Mouse (Mus musculus): ENCODE results near the gene Commd2. TPM values are rescaled to one million over a fixed set of nuclear protein-coding genes. Genes with fewer than 3 reads are reported as not detected.

Commd2 gene
- 19.6 to 24.5 TPM (median 22.3 TPM) in 4 replicates for total RNA-seq (2023)

GRCm38 (mm10) chr3:57651231-57651864 lies at the start of gene Commd2:
Gene Commd2 (minus strand): TSS chr3:57651715.

GRCm38 (mm10) chr3:57692719-57693118 lies 41.2 kb upstream of the Commd2 start, which contains the start of gene Ankub1:
Gene Ankub1 (minus strand): TSS chr3:57692799.

Other genes starting within 250 kb of the Commd2 start
- not detected in 4 replicates for gene Tm4sf4, start 226.4 kb downstream of the Commd2 start, total RNA-seq (2023)
- not detected in 4 replicates for gene Wwtr1, start 75.8 kb downstream of the Commd2 start, total RNA-seq (2023)
- gene Ankub1, start 41.1 kb upstream of the Commd2 start, total RNA-seq (2023): 0.28 to 0.40 TPM in 2 of 4 replicates, not detected in the others
- 67.1 to 82.1 TPM (median 73.3 TPM) in 4 replicates for gene Rnf13, start 84.3 kb upstream of the Commd2 start, total RNA-seq (2023)
- 1.2 to 4.5 TPM (median 1.5 TPM) in 4 replicates for gene Pfn2, start 196.4 kb upstream of the Commd2 start, total RNA-seq (2023)

Measured in B cell, adult 62 days (primary cell).